Mouse (Mus musculus): Measurements from ENCODE around the gene Bex4.
"Not testable (repeated sequence)": the region's sequence is repeated elsewhere in the genome, so short reads cannot be mapped to it uniquely, and the experiment has no call there.

The Bex4 gene

GRCm38 (mm10) chrX:136138827-136139639, at the start of gene Bex4:
TSS of gene Bex4 (plus strand) at chrX:136138996.
- DNase-seq (ENCODE audit: low spot score in 2 of 2), result not testable (repeated sequence)

- DNase-seq (ENCODE audit: low spot score in 2 of 2), result no peak
These were observed 46.1 kb upstream of the Bex4 start for GRCm38 (mm10) chrX:136092497-136093279.

- DNase-seq (ENCODE audit: low spot score in 2 of 2), result peak; percentile 22 to 48
These were observed 44.4 kb upstream of the Bex4 start for GRCm38 (mm10) chrX:136094421-136094820.

GRCm38 (mm10) chrX:136104046-136104723, 34.6 kb upstream of the Bex4 start:
- DNase-seq (ENCODE audit: low spot score in 2 of 2), result peak; percentile 45 to 48

- no peak for DNase-seq (ENCODE audit: low spot score in 2 of 2)
These were observed 34.1 kb upstream of the Bex4 start for GRCm38 (mm10) chrX:136104724-136105088.

GRCm38 (mm10) chrX:136107942-136108341, 30.9 kb upstream of the Bex4 start:
- DNase-seq (ENCODE audit: low spot score in 2 of 2), result peak; percentile 68 to 77

- DNase-seq (ENCODE audit: low spot score in 2 of 2), result no peak
These were observed 23.8 kb upstream of the Bex4 start for GRCm38 (mm10) chrX:136115015-136115414.

- peak; percentile 88 to 94 for DNase-seq (ENCODE audit: low spot score in 2 of 2)
These were observed 23.3 kb upstream of the Bex4 start for GRCm38 (mm10) chrX:136115419-136115961.

GRCm38 (mm10) chrX:136127038-136127743, 11.6 kb upstream of the Bex4 start:
- DNase-seq (ENCODE audit: low spot score in 2 of 2), result no peak

- DNase-seq (ENCODE audit: low spot score in 2 of 2), result peak; percentile 50 to 58
These were observed 11.1 kb upstream of the Bex4 start for GRCm38 (mm10) chrX:136127744-136128064.

- DNase-seq (ENCODE audit: low spot score in 2 of 2), result no peak
These were observed 3.2 kb upstream of the Bex4 start for GRCm38 (mm10) chrX:136135559-136135958.

GRCm38 (mm10) chrX:136139640-136140004, 826 bp downstream of the Bex4 start:
- not testable (repeated sequence) for DNase-seq (ENCODE audit: low spot score in 2 of 2)

GRCm38 (mm10) chrX:136141385-136141784, 2.6 kb downstream of the Bex4 start:
- no peak for DNase-seq (ENCODE audit: low spot score in 2 of 2)

- no peak for DNase-seq (ENCODE audit: low spot score in 2 of 2)
These were observed 4.9 kb downstream of the Bex4 start for GRCm38 (mm10) chrX:136143711-136144110.

- DNase-seq (ENCODE audit: low spot score in 2 of 2), result no peak
These were observed 5.4 kb downstream of the Bex4 start for GRCm38 (mm10) chrX:136144195-136144594.

GRCm38 (mm10) chrX:136170625-136171024, 31.8 kb downstream of the Bex4 start:
- DNase-seq (ENCODE audit: low spot score in 2 of 2), result no peak

- DNase-seq (ENCODE audit: low spot score in 2 of 2), result peak; percentile 77 to 80
These were observed 32.7 kb downstream of the Bex4 start for GRCm38 (mm10) chrX:136171189-136172117.

- peak; percentile 86 to 94 for DNase-seq (ENCODE audit: low spot score in 2 of 2)
These were observed 33.3 kb downstream of the Bex4 start, which contains the start of gene Tceal8 for GRCm38 (mm10) chrX:136172118-136172551. TSS of gene Tceal8 (minus strand) at chrX:136172342.

- no peak for DNase-seq (ENCODE audit: low spot score in 2 of 2)
These were observed 34.0 kb downstream of the Bex4 start for GRCm38 (mm10) chrX:136172786-136173185.

- no peak for DNase-seq (ENCODE audit: low spot score in 2 of 2)
These were observed 42.2 kb downstream of the Bex4 start for GRCm38 (mm10) chrX:136180897-136181553.
